Mouse (Mus musculus) monocyte, adult 5-6 weeks (primary cell): ENCODE data around the gene Ermp1. TPM values are rescaled to one million over a fixed set of nuclear protein-coding genes. Genes with fewer than 3 reads are reported as not detected.
A peak's percentile ranks its signal among the peaks of the same experiment; 100 is the strongest.

Source experiments
- ATAC-seq: fragments of 153-309, 156-312 bp; replicated peaks from 2 replicates; pipeline ENCODE4 v1.8.0; 2017; ENCODE audit warnings: mild to moderate bottlenecking; ENCODE audit not compliant: low TSS enrichment, insufficient number of reproducible peaks, severe bottlenecking, poor library complexity, low FRiP score
- total RNA-seq: library from RNA; stranded (forward); fragments of 200-1000, 200-491, 200-594 nt; gene quantifications from 3 replicates; pipeline ENCODE4 v1.2.3, GENCODE M21; 2017

Gene Ermp1
- total RNA-seq, 1 experiment from 2014 or later = 30.2 TPM

GRCm38 (mm10) chr19:29664934-29665333, 16.7 kb upstream of the Ermp1 start:
- ATAC-seq = no peak

GRCm38 (mm10) chr19:29663780-29664179, 15.6 kb upstream of the Ermp1 start:
- no peak for ATAC-seq

DNA sequence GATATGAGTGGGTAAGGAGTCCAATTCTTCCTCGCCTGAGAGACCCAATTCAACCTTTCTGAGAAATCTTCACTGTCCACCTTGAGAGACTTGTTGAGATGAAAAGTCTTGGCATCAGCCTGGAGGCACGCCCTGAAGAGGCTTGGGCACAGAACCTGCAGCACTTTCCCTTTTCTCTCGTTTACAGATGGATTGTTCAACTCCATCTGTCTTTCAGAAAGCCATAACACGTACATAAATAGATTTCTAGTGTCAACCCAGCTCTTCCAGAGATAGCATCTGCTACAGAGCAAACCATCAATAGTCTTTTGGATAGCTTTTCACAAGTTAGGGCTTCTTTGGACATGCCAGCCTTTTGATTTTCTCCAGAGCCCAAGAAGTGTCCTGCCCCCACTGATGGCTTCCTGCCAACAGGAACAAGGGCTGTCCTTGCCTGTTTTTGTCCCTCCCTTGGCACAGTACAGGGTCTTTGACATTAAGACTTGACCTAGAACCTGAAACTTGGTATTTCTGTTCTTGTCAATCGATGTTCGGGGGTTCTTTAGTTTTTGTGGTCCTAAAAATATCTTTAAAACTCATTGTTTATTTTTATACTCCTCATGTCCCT, 13.9 kb upstream of the Ermp1 start:
- no peak for ATAC-seq

GRCm38 (mm10) chr19:29660835-29661764, 12.9 kb upstream of the Ermp1 start:
- no peak for ATAC-seq

DNA sequence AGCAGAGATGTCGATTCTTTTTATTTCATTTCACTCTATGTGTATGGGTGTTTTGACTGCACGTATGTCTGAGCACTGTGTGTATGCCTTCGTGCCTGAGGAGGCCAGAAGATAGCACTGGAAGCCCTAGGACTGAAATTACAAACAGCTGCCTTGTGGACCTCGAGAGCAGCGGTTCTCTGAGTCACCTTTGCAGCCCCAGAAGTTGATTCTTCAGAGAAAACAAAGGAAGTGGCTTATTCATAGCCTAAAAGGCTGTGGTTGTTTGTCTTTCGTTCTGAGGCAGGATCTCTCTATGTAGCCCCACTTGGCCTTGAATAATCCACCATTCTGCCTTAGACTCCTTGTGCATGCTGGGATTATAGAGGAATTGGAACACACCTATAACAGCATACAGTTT, 11.5 kb upstream of the Ermp1 start:
- no peak for ATAC-seq

DNA sequence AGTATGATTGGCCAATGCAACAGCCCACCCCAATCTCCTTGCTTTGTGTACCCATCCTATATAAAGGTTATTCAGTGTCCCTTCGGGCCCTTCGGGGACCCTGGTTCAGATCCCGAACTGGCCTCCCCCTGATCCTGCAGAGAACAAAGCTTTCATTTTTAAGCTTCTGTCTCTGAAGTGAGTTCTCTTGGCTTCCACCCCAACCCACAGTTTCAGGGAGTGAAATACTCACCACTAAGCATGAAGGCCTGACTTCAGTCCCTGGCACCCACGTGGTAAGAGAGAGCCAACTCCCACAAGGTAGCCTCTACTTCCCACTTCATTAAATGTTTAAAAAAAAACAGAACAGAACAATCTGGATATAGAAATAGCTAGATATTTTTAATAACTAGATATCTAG, 10.6 kb upstream of the Ermp1 start:
- no peak for ATAC-seq

DNA sequence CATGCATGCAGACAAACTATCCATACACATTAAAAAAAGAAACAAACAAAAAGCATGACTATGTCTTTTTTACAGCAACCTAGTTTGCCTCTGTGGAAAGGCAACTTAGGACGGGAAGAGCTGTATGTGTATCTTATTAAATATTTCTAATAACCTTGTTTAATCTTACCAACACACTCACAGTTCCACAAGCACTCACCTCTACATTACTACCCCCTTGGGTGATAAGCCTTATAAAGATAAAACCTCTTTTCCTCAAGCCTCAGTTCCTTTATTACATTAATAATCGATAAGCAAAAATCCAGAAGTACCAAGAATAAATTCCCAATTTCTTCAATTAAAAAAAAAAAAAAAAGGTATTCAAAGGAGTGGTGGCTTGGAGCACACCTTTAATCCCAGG, 9.3 kb upstream of the Ermp1 start:
- ATAC-seq = no peak

GRCm38 (mm10) chr19:29657033-29657432, 8.8 kb upstream of the Ermp1 start:
- no peak for ATAC-seq

- no peak for ATAC-seq
Observed at GRCm38 (mm10) chr19:29656620-29657019, 8.4 kb upstream of the Ermp1 start.

DNA sequence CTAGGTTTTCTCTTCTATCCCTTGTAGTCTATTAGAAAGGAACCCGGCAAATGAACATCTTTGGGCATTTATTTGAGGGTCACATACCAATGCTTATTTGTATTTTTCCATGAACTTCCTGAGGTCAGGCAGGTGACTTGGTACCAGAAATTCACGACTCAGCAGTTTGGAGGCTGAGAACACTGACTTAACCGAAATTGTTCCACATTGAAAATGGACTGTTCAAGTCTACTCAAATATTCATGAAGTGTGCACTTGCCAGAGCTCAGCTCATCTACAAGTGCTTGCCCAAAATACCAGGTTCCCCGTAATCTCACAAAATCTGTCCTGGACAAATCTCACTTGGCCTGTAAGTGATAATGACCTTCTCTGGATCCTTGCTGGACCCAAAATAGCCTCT, 7.8 kb upstream of the Ermp1 start:
- ATAC-seq = no peak

GRCm38 (mm10) chr19:29655148-29655547, 6.9 kb upstream of the Ermp1 start:
- ATAC-seq = no peak

DNA sequence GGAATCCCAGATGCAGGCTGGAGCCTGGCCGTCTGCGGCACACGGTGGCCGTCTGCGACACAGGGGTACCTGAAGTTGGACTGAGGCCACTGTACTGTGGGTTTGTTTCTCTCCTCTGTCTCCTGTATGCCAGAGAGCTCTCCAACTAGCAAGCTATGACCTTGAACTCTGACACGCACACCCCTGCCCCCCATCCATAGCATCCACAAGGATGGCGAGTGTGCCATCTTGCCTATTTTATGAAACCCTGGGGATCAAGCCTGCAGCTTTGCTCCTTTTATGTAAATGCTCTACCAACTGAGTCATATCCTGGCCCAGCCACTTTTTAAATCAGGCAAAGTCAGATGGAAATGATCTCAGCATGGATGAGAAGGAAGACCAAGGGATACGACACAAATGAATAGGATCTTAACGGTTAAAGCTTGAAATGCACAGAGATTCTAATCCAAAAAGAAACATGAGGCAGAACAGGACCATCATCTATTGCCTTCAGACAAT, 5.6 kb upstream of the Ermp1 start:
- ATAC-seq = no peak

DNA sequence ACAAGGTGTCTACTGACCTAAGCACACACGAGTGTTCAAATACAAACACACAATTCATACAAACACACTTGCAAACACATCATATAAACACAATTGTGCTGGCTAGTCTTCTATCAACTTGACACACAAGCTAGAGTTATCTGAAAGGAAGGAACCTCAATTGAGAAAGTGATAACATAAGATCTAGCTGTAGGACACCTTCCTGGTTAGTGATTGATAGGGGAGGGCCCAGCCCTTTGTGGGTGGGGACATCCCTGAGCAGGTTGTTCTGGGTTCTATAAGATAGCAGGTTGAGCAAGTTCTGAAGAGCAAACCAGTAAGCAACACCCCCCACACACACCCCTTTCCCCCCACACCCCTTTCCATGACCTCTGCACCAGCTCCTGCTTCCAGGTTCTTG, 1.5 kb upstream of the Ermp1 start:
- ATAC-seq = no peak

DNA sequence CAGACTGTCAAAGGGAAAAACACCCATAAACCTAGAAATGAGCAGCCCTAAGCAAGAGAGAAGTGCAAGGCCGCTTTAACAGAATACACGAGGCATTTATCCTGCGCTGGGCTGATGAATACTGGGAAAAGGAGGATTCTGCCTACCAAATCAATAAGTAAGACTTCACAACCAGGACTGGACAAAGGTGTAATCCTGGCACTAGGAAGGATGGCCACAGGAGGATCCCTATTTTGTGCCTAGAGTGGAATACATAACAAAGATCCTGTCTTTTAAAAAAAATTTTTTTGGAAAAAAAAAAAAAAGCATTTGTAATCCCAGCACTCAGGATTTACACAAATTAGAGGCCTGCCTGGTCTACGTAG, 317 bp upstream of the Ermp1 start:
- no peak for ATAC-seq

DNA sequence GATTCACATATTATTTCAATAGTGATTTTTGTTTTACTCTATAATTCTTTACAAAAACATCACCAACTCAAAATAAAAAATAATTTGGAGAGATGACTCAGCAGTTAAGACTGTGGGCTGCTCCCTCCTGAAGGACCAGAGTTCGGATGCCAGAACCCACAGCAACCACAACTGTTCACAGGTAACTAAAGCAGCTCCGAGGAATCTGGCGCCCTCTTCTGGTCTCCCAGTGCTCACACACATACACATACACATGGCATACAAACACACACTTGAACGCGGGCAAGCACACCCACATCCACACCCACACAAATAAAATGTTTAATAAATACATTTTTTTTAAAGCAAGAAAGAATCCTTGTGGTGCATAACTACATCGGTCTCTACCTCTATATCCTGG, 3.5 kb downstream of the Ermp1 start:
- no peak for ATAC-seq

DNA sequence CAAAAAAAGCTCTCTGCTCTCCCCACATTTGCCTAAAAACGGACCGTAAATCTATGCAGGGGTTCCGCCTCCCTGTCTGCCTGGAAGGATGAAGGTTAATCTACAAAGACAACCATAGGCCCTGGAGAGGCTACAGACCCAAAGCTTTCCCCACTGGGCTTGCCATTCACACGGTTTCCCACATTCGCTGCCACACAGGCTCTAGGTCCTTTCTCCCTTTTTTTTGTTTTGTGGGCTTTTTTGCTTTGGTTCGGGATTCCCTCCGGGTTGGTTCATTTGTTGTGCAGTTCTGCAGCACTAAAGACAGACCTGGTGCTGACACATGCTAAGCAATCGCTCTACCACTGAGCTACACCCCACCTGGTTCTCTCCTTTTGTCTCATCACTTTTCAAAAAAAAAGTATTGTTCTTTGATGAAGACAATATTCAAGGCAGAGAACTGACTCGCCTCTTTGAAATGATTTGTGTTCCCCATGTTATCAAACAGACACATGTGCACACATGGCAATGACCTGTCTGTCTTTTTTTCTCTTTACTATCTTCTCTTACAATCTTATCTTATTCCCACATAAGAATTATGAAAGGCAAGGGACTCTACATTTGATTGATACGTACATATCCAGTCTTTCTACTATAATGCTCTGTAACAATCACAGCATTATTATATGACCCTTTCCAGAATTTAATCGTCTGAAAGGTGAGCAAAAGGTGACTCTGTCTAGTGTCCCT, 4.9 kb downstream of the Ermp1 start:
- no peak for ATAC-seq

DNA sequence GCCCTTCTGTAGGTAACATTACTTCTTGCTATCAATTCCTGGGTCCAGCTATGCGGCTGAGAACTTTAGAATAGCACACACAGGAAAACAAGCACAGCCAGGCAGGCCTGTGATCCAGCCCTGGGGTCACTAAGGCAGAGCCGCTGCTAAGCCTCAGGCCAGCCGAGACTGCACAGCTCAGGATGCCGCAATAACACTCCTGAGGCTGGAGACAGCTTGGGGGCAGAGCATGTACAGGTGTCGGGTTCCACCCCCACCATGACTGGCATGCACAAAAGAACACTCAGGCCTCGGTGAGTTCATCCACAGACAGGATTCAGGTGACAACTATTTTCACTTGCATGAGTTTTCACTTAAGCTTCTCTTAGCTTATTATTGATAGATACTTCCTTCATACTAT, 6.0 kb downstream of the Ermp1 start:
- 0 out of 2 replicates have a peak, but pooled peaks have one; percentile 16 for ATAC-seq

GRCm38 (mm10) chr19:29641510-29641909, 6.7 kb downstream of the Ermp1 start:
- ATAC-seq = no peak

- ATAC-seq = peak; percentile 58
Observed at GRCm38 (mm10) chr19:29641055-29641454, 7.2 kb downstream of the Ermp1 start.
